In the genomic region with DNA sequence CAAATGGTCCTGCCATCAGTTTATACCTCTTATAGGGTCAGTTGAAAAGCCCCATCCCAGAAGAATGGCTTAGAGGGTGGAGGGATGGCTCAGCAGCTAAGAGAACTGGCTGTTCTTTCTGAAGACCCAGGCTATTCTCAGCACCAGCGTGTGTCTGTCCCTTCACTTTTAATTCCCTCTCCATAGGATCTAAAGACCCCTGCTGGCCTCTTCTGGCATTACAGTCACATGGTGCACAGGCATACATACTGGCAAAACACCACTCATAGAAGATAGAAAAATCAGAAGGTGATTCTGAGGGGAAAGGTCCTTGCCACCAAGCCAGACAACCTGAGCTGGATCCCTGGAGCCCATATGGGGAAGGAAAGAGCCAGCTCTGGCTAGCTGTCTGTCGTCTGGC, we compare ENCODE assay signal across 10 mouse cellular contexts. TPM values are rescaled to one million over a fixed set of nuclear protein-coding genes. Genes with fewer than 3 reads are reported as not detected.
DNase-seq lines count a peak whose midpoint lies in the region; ATAC-seq and TF ChIP-seq lines count a peak whose summit lies in the region.
"Had no signal": no experiment of that assay in that cellular context is flagged by ENCODE, and none has a peak within 500 bp of the region (broad histone marks: within the 10 kb centered on the region; RNA-seq: fewer than 3 reads in every experiment).

No protein-coding gene starts in this region.

- H3K9me3 ChIP-seq in heart, embryonic 12.5 days (replicated peaks): no peaks in the 10 kb centered on the region
- H3K9me3 ChIP-seq in kidney, postnatal 0 days (replicated peaks; ENCODE audit: low read length): no peaks in the 10 kb centered on the region
- no peaks in the 10 kb centered on the region for H3K9me3 ChIP-seq in midbrain, postnatal 0 days (ENCODE audit: low read length)
- H3K9me3 ChIP-seq: hindbrain, embryonic 15.5 days; neural tube, embryonic 13.5 days had no signal

- peak; percentile 80 for TF ChIP-seq CTCF in heart, adult 2 months (IDR thresholded peaks at IDR 0.05)
- TF ChIP-seq CTCF in kidney, postnatal 0 days (IDR thresholded peaks at IDR 0.05; ENCODE audit: low read depth): peak; percentile 70
- peak; percentile 69 for TF ChIP-seq CTCF in midbrain, postnatal 0 days (IDR thresholded peaks at IDR 0.05)

- no peak overlapping the region for H3K27ac ChIP-seq in heart, adult 2 months
- no peak overlapping the region for H3K27ac ChIP-seq in heart, embryonic 12.5 days (ENCODE audit: poor library complexity, severe bottlenecking)
- H3K27ac ChIP-seq in kidney, postnatal 0 days: no peak overlapping the region
- H3K27ac ChIP-seq in midbrain, postnatal 0 days (ENCODE audit: low read depth, low read length): no peak overlapping the region
- H3K27ac ChIP-seq: hindbrain, embryonic 15.5 days; neural tube, embryonic 13.5 days had no signal

- TF ChIP-seq POLR2A in heart, adult 2 months (IDR thresholded peaks at IDR 0.05; ENCODE audit: insufficient read depth, low read depth, low read length): no peak

- no peaks in the 10 kb centered on the region; the same call in 1 of the 2 replicates for H3K4me1 ChIP-seq in heart, adult 2 months (ENCODE audit: control insufficient read depth, insufficient read depth, low read length)
- peaks cover 12% of the 10 kb centered on the region for H3K4me1 ChIP-seq in heart, embryonic 12.5 days (replicated peaks)
- no peaks in the 10 kb centered on the region for H3K4me1 ChIP-seq in kidney, postnatal 0 days (replicated peaks; ENCODE audit: insufficient read depth, low read length)
- H3K4me1 ChIP-seq in midbrain, postnatal 0 days (ENCODE audit: insufficient read depth, low read length): no peaks in the 10 kb centered on the region
- H3K4me1 ChIP-seq: hindbrain, embryonic 15.5 days; neural tube, embryonic 13.5 days had no signal

- ATAC-seq in heart, embryonic 12.5 days (ENCODE audit: insufficient number of reproducible peaks, low FRiP score): no peak
- ATAC-seq in kidney, postnatal 0 days (replicated peaks; ENCODE audit: low FRiP score, low read depth): no peak
- ATAC-seq in midbrain, postnatal 0 days (ENCODE audit: low FRiP score): no peak

- H3K9ac ChIP-seq in heart, adult 2 months (ENCODE audit: low read depth, low read length): no peak overlapping the region
- no peak overlapping the region for H3K9ac ChIP-seq in heart, embryonic 12.5 days
- H3K9ac ChIP-seq in kidney, postnatal 0 days (ENCODE audit: low read depth, low read length): no peak overlapping the region
- H3K9ac ChIP-seq in midbrain, postnatal 0 days (replicated peaks; ENCODE audit: low read length, poor library complexity, severe bottlenecking): no peak overlapping the region
- H3K9ac ChIP-seq: hindbrain, embryonic 15.5 days; neural tube, embryonic 13.5 days had no signal

- no peak overlapping the region for H3K4me2 ChIP-seq in heart, embryonic 12.5 days
- H3K4me2 ChIP-seq in kidney, postnatal 0 days (ENCODE audit: low read length): no peak overlapping the region
- H3K4me2 ChIP-seq in midbrain, postnatal 0 days (ENCODE audit: low read depth, low read length, poor library complexity, severe bottlenecking): no peak overlapping the region
- H3K4me2 ChIP-seq: hindbrain, embryonic 15.5 days; neural tube, embryonic 13.5 days had no signal

- H3K4me3 ChIP-seq in heart, adult 2 months: no peak overlapping the region
- no peak overlapping the region for H3K4me3 ChIP-seq in heart, embryonic 12.5 days
- H3K4me3 ChIP-seq in kidney, postnatal 0 days (replicated peaks; ENCODE audit: low read depth, low read length): no peak overlapping the region
- H3K4me3 ChIP-seq in midbrain, postnatal 0 days (ENCODE audit: low read depth, low read length): no peak overlapping the region
- H3K4me3 ChIP-seq: hindbrain, embryonic 15.5 days; neural tube, embryonic 13.5 days had no signal

- WGBS in heart, adult 2 months: 50% methylated on average over 2 of the region's 2 CpGs
- WGBS in heart, embryonic 12.5 days: 47% methylated on average over 2 of the region's 2 CpGs
- 54% methylated on average over 2 of the region's 2 CpGs for WGBS in kidney, postnatal 0 days
- WGBS in midbrain, postnatal 0 days: 51% methylated on average over 2 of the region's 2 CpGs

- peak; percentile 41 to 59 for DNase-seq in heart, adult 2 months
- DNase-seq in urinary bladder, postnatal 25 days (ENCODE audit: low spot score): peak; percentile 33
- no peak for DNase-seq in urinary bladder, adult 2 months (ENCODE audit: low spot score)
- DNase-seq in embryo, embryonic 10 days (ENCODE audit: low spot score): peak; percentile 67
- peak; percentile 64 for DNase-seq in kidney, postnatal 0 days (ENCODE audit: low spot score)
- DNase-seq in midbrain, postnatal 0 days (ENCODE audit: low spot score): peak; percentile 46
- DNase-seq in layer of hippocampus, adult 9-11 months: no peak

- no peaks in the 10 kb centered on the region for H3K79me2 ChIP-seq in heart, adult 2 months (replicated peaks; ENCODE audit: control insufficient read depth, insufficient read depth, low read length)

- no peak for TF ChIP-seq EP300 in heart, adult 2 months (IDR thresholded peaks at IDR 0.05; ENCODE audit: insufficient read depth, low read depth, low read length)

- H3K27me3 ChIP-seq in heart, adult 2 months (ENCODE audit: control insufficient read depth, insufficient read depth, low read length): no peaks in the 10 kb centered on the region
- no peaks in the 10 kb centered on the region for H3K27me3 ChIP-seq in heart, embryonic 12.5 days (replicated peaks)
- H3K27me3 ChIP-seq in kidney, postnatal 0 days (ENCODE audit: insufficient read depth, low read length): no peaks in the 10 kb centered on the region
- no peaks in the 10 kb centered on the region for H3K27me3 ChIP-seq in midbrain, postnatal 0 days (ENCODE audit: insufficient read depth, low read length)
- H3K27me3 ChIP-seq: hindbrain, embryonic 15.5 days had no signal

- H3K36me3 ChIP-seq in heart, adult 2 months (ENCODE audit: control insufficient read depth, insufficient read depth, low read length): no peaks in the 10 kb centered on the region
- peaks cover 7% of the 10 kb centered on the region; the same call in 1 of the 2 replicates for H3K36me3 ChIP-seq in heart, embryonic 12.5 days
- no peaks in the 10 kb centered on the region for H3K36me3 ChIP-seq in kidney, postnatal 0 days (ENCODE audit: insufficient read depth, low read length)
- no peaks in the 10 kb centered on the region for H3K36me3 ChIP-seq in midbrain, postnatal 0 days (ENCODE audit: insufficient read depth, low read length)
- H3K36me3 ChIP-seq: hindbrain, embryonic 15.5 days; neural tube, embryonic 13.5 days had no signal

- intact Hi-C loops in heart, adult 2 months (cut with DNase I): loop anchor here (5.0 to 10.0 kb wide), 2 partner anchors 376 to 451 kb away; partner anchors contain the start of gene Tmem177

RNA-seq across cellular contexts. Expression of gene Ralb, which starts 41.2 kb away (rescaled TPM):
- total RNA-seq in heart, adult 2 months (2021): 10 to 100 TPM; 26.9 to 30.1 TPM
- polyA plus RNA-seq in heart, adult 2 months (2012; rRNA removed): 23.1 and 29.1 TPM in 2 replicates
- polyA plus RNA-seq in heart, embryonic 12.5 days (2016; fragmentation: Nextera tagmentation; extraction: Ambion mirVana): 184 and 194 TPM in 2 replicates
- 53.3 and 59.1 TPM in 2 replicates for polyA plus RNA-seq in urinary bladder, adult 2 months (2012; rRNA removed)
- polyA plus RNA-seq in kidney, postnatal 0 days (2015; fragmentation: Nextera tagmentation; extraction: Ambion mirVana): 129 and 141 TPM in 2 replicates
- 38.1 and 41.9 TPM in 2 replicates for total RNA-seq in midbrain, postnatal 0 days (2014; rRNA removed)
- 63.2 and 65.1 TPM in 2 replicates for polyA plus RNA-seq in midbrain, postnatal 0 days (2015; fragmentation: Nextera tagmentation; extraction: Ambion mirVana)

RNA-seq across cellular contexts. Expression of gene Inhbb, which starts 41.3 kb away (rescaled TPM):
- 1 to 10 TPM in 1 of 2 experiments, under 1 TPM in 1; 0.99 to 1.1 TPM for total RNA-seq in heart, adult 2 months (2021)
- 1.3 and 2.2 TPM in 2 replicates for polyA plus RNA-seq in heart, adult 2 months (2012; rRNA removed)
- polyA plus RNA-seq in heart, embryonic 12.5 days (2016; fragmentation: Nextera tagmentation; extraction: Ambion mirVana): 0.26 and 0.49 TPM in 2 replicates
- polyA plus RNA-seq in urinary bladder, adult 2 months (2012; rRNA removed): 4.3 and 5.1 TPM in 2 replicates
- 0.40 and 0.55 TPM in 2 replicates for polyA plus RNA-seq in kidney, postnatal 0 days (2015; fragmentation: Nextera tagmentation; extraction: Ambion mirVana)
- 4.1 and 5.1 TPM in 2 replicates for total RNA-seq in midbrain, postnatal 0 days (2014; rRNA removed)
- 2.2 and 2.6 TPM in 2 replicates for polyA plus RNA-seq in midbrain, postnatal 0 days (2015; fragmentation: Nextera tagmentation; extraction: Ambion mirVana)

Comparison
In these comparisons a context has a peak if more than half of its experiments do, and no peak if none do; other contexts are left out.
1. DNase-seq: peak in heart, adult 2 months (2 of 2), urinary bladder, postnatal 25 days (single experiment), embryo, embryonic 10 days (single experiment), kidney, postnatal 0 days (single experiment) and midbrain, postnatal 0 days (single experiment); none in urinary bladder, adult 2 months (single experiment) and layer of hippocampus, adult 9-11 months (single experiment).
2. Peak in every context shown above with its lines, with median percentiles within 50 percentile points of each other: CTCF ChIP-seq.